Mouse (Mus musculus): ENCODE results near the gene Smtnl1. TPM values are rescaled to one million over a fixed set of nuclear protein-coding genes. Genes with fewer than 3 reads are reported as not detected.

Smtnl1 gene
- polyA plus RNA-seq (2012), result 0.08 and 0.09 TPM in 2 replicates

- Histone ChIP-seq H3K4me1 (ENCODE audit: control insufficient read depth) (peaks cover 62% of the 10 kb centered on the region), H3K27me3 (ENCODE audit: control insufficient read depth) (peaks cover 78% of the 10 kb centered on the region), H3K9me3 (ENCODE audit: control insufficient read depth, low read length) (peaks cover 7% of the 10 kb centered on the region), H3K36me3 (ENCODE audit: control insufficient read depth) (no peaks in the 10 kb centered on the region; the same call in 1 of the 2 replicates), H3K4me3 (replicated peaks) (no peak within 1 kb of the TSS)
- TF ChIP-seq TAL1 (IDR thresholded peaks at IDR 0.05; ENCODE audit: low read length) (no peak), GATA1 (IDR thresholded peaks at IDR 0.05; ENCODE audit: low read length) (no peak)
These were observed at the start of gene Smtnl1 for GRCm38 (mm10) chr2:84822552-84822951. Smtnl1 (minus strand) TSS chr2:84822652.

- H3K36me3 ChIP-seq (ENCODE audit: control insufficient read depth), result peaks cover 2% of the 10 kb centered on the region
- TF ChIP-seq TAL1 (IDR thresholded peaks at IDR 0.05; ENCODE audit: low read length), result no peak
- no peak for TF ChIP-seq GATA1 (IDR thresholded peaks at IDR 0.05; ENCODE audit: low read length)
- H3K9me3 ChIP-seq (ENCODE audit: control insufficient read depth, low read length), result peaks cover 19% of the 10 kb centered on the region; the same call in 1 of the 2 replicates
- peaks cover 36% of the 10 kb centered on the region for H3K4me1 ChIP-seq (ENCODE audit: control insufficient read depth)
- H3K4me3 ChIP-seq (replicated peaks), result no peak overlapping the region
- peaks cover 100% of the 10 kb centered on the region for H3K27me3 ChIP-seq (ENCODE audit: control insufficient read depth)
These were observed 48.2 kb upstream of the Smtnl1 start for GRCm38 (mm10) chr2:84870623-84871160.

- TF ChIP-seq TAL1 (IDR thresholded peaks at IDR 0.05; ENCODE audit: low read length), result no peak
- TF ChIP-seq GATA1 (IDR thresholded peaks at IDR 0.05; ENCODE audit: low read length), result no peak
- peaks cover 45% of the 10 kb centered on the region for H3K4me1 ChIP-seq (ENCODE audit: control insufficient read depth)
- H3K36me3 ChIP-seq (ENCODE audit: control insufficient read depth), result peaks cover 18% of the 10 kb centered on the region
- peaks cover 94% of the 10 kb centered on the region for H3K27me3 ChIP-seq (ENCODE audit: control insufficient read depth)
- H3K4me3 ChIP-seq (replicated peaks), result no peak overlapping the region
- peaks cover 17% of the 10 kb centered on the region; the same call in 1 of the 2 replicates for H3K9me3 ChIP-seq (ENCODE audit: control insufficient read depth, low read length)
These were observed 46.5 kb upstream of the Smtnl1 start for GRCm38 (mm10) chr2:84868977-84869376.

DNA sequence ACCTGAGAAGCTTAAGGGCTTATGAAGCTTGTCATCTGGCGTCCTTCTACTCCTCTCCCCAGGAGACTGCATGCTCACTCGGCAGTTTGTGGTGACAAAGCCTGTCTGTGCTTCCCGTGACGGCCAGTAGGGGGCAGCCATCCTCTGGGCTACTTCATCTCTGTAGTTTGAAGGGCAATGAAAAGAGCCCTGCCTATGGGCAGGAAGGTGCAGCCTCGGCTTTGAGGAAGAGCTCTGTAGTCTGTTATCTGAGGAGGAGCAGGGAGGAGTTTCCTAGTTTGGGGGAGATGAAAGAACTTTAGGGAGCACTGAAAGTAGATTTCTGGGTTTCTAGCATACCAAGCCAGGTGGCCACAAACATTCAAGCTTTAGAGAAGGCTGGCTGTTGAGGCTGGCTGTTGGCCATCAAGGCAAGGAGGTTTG, 46.1 kb upstream of the Smtnl1 start:
- Histone ChIP-seq H3K36me3 (ENCODE audit: control insufficient read depth) (peaks cover 23% of the 10 kb centered on the region), H3K27me3 (ENCODE audit: control insufficient read depth) (peaks cover 89% of the 10 kb centered on the region), H3K4me1 (ENCODE audit: control insufficient read depth) (peaks cover 46% of the 10 kb centered on the region), H3K4me3 (replicated peaks) (no peak overlapping the region), H3K9me3 (ENCODE audit: control insufficient read depth, low read length) (peaks cover 17% of the 10 kb centered on the region; the same call in 1 of the 2 replicates)
- TF ChIP-seq TAL1 (IDR thresholded peaks at IDR 0.05; ENCODE audit: low read length) (no peak), GATA1 (IDR thresholded peaks at IDR 0.05; ENCODE audit: low read length) (no peak)

DNA sequence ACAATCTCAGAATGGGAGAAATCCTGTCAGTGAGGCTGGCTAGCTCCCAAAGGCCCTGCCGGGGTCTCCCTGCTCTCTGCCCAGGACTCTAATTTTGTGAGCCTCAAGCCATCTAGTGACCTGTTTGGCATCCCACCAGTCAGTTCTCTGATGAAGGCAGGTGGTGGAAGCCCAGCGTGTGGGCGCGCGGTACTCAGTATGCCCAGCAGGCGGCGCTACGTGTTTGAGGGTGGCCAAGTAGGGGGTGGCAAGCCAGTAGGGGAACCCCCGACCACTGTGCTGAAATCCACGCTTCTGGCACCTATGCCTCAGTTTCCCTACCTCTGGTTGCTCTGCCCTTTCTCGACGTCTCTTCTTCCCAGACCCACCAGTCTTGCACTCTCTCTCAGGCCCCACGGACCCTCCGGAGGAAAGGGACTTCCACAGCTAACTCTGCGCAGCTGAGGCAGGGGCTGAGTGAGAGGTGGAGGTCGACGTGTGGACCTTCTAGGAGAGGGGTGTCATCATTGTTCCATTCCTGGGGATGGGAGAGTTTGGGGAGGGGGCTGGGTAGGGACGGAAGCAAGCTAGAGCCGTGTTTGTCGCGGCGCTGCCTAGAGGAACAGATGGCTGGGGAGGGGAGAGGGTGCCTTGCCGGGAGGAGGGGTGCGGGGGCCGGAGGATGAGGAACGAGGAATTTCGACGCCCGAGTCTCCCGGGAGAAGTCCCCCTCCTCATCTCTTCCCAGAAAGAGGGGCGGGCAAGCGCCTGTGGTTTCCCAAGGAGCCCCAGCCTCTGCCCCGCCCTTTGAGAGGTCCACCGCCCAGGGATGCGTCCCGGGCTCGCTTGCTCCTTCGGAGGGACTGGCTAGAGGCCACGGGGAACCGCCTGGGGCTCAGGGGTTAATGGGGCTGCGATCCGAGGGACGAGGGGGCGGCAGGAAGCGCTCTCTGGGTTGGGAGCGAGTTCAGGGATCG, 43.4 kb upstream of the Smtnl1 start:
- H3K27me3 ChIP-seq (ENCODE audit: control insufficient read depth), result peaks cover 63% of the 10 kb centered on the region
- no peaks in the 10 kb centered on the region; the same call in 1 of the 2 replicates for H3K9me3 ChIP-seq (ENCODE audit: control insufficient read depth, low read length)
- H3K4me3 ChIP-seq (replicated peaks), result no peak overlapping the region

GRCm38 (mm10) chr2:84862231-84862630, 39.8 kb upstream of the Smtnl1 start:
- Histone ChIP-seq H3K36me3 (ENCODE audit: control insufficient read depth) (peaks cover 86% of the 10 kb centered on the region), H3K27me3 (ENCODE audit: control insufficient read depth) (peaks cover 26% of the 10 kb centered on the region), H3K4me3 (replicated peaks) (no peak overlapping the region), H3K4me1 (ENCODE audit: control insufficient read depth) (peaks cover 62% of the 10 kb centered on the region), H3K9me3 (ENCODE audit: control insufficient read depth, low read length) (no peaks in the 10 kb centered on the region)
- TF ChIP-seq GATA1 (IDR thresholded peaks at IDR 0.05; ENCODE audit: low read length), result no peak
- no peak for TF ChIP-seq TAL1 (IDR thresholded peaks at IDR 0.05; ENCODE audit: low read length)

More for the DNA sequence above, 43.4 kb upstream of the Smtnl1 start:
- Histone ChIP-seq H3K36me3 (ENCODE audit: control insufficient read depth) (peaks cover 49% of the 10 kb centered on the region), H3K4me1 (ENCODE audit: control insufficient read depth) (peaks cover 51% of the 10 kb centered on the region)
- TF ChIP-seq GATA1 (IDR thresholded peaks at IDR 0.05; ENCODE audit: low read length), result no peak

GRCm38 (mm10) chr2:84861430-84861829, 39.0 kb upstream of the Smtnl1 start:
- TF ChIP-seq GATA1 (IDR thresholded peaks at IDR 0.05; ENCODE audit: low read length) (no peak), TAL1 (IDR thresholded peaks at IDR 0.05; ENCODE audit: low read length) (no peak)
- Histone ChIP-seq H3K9me3 (ENCODE audit: control insufficient read depth, low read length) (no peaks in the 10 kb centered on the region), H3K4me1 (ENCODE audit: control insufficient read depth) (peaks cover 65% of the 10 kb centered on the region), H3K27me3 (ENCODE audit: control insufficient read depth) (peaks cover 18% of the 10 kb centered on the region), H3K4me3 (replicated peaks) (no peak overlapping the region), H3K36me3 (ENCODE audit: control insufficient read depth) (peaks cover 94% of the 10 kb centered on the region)

DNA sequence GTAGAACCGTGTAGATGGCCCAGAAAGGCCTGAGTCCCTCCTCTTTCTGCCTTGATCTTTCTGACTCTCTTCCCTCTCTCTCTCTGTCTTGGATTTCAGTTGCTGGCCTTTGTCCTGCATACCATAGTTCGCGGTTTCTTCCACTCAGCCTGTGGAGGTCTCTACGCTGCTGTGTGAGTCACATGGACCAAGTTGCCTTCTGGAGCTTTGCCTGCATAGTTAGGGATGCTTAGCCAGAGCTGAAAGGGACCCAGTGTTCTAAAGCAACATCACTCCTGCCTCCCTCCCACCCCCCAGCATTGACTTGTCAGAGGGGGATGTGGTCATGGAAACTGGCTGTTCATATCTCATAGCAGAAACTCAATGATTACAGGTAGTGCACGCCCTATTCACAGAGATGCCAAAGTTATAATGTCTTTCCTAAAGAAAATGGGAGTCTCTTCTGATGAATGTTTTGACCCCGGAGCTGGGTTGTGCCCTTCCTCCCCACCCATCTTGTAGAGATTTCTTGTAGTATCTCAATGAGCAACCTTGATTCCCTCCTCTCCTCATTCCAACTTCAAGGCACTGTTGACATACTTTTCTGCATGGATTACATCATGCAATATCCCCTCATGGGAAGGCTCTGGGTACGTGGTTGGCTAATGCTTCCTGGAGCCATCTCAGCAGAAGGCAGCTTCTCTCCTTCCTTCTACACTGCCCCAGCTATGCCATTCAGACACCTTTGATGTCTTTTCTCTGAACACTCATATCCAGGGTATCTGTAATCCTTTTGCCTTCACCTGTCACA, 37.7 kb upstream of the Smtnl1 start:
- Histone ChIP-seq H3K9me3 (ENCODE audit: control insufficient read depth, low read length) (no peaks in the 10 kb centered on the region), H3K4me3 (replicated peaks) (no peak overlapping the region), H3K36me3 (ENCODE audit: control insufficient read depth) (peaks cover 100% of the 10 kb centered on the region), H3K27me3 (ENCODE audit: control insufficient read depth) (peaks cover 6% of the 10 kb centered on the region), H3K4me1 (ENCODE audit: control insufficient read depth) (peaks cover 61% of the 10 kb centered on the region)
- TF ChIP-seq TAL1 (IDR thresholded peaks at IDR 0.05; ENCODE audit: low read length) (no peak), GATA1 (IDR thresholded peaks at IDR 0.05; ENCODE audit: low read length) (no peak)
